Mouse (Mus musculus): ENCODE measurements at regions not wholly inside any gene's neighbourhood (a gene's known extent, or its start where the extent isn't known, plus 50 kb on each side); places are given as distances from the start of the nearest gene placed in this dataset.
"Not testable (repeated sequence)": the region's sequence is repeated elsewhere in the genome, so short reads cannot be mapped to it uniquely, and the experiment has no call there.

DNA sequence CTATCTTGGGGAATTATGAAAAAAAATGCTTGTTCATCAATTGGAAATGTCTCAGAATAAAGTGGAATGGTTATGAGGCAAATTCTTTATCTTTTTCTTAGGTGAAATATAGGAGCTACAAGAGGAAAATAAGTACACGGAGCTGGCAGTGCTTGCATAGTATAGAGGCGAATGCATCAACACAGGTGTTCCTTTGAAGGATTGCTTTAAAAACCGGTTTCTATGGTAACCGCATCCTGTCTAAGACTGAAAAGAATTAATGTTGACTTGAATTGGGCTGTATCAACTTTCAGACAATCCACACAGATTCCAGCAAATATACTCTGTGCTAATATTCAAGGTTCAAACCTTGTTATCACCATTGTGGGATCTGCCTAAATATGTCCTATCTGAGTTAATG is 198.8 kb upstream of the Gm17728 start:
- 75% methylated on average over 4 of the region's 4 CpGs for WGBS
- peak; percentile 51 for DNase-seq

DNA sequence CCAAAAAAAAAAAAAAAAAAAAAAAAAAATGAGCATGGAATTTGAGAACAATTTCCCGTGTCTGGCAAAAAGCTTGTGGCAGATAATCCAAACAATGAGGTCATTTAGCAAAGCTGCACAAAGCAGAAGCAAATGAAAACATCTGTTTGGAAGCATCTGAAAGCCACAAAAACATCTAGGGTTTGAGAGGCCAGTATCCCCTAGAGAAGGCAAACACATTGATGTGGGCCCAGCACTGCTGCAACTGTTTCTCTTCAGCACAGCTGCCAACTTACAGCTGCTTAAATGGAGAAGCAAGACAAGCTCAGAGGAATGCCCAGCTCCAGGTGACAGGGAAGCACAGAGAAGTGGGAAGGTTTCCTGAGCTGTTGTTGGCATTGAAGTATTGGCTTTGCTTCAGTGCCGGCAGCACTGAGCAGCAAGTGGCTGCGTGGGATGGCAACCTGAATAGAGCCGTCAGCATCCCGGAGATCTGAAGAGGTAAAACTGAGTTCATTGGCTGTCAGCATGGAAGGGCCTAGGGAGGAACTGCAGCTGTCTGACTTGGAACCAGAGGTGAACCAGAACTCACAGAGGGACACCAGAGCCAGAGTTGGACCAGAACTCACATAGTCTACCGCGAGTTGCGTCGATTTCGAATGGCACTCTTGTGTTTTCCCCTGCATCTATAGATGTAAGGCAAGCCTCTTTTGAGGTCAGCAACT is 193.8 kb upstream of the Gm17728 start:
- Histone ChIP-seq H3K27ac (replicated peaks; ENCODE audit: low read depth, low read length) (no peak overlapping the region), H3K4me1 (ENCODE audit: control insufficient read depth, insufficient read depth, low read length) (no peaks in the 10 kb centered on the region), H3K36me3 (ENCODE audit: control insufficient read depth, insufficient read depth, low read length) (no peaks in the 10 kb centered on the region), H3K9ac (replicated peaks; ENCODE audit: low read length) (no peak overlapping the region), H3K27me3 (ENCODE audit: control insufficient read depth, insufficient read depth, low read length) (no peaks in the 10 kb centered on the region), H3K4me2 (ENCODE audit: low read length) (no peak overlapping the region), H3K9me3 (ENCODE audit: control insufficient read depth, low read length) (no peaks in the 10 kb centered on the region), H3K4me3 (replicated peaks; ENCODE audit: low read depth, low read length) (no peak overlapping the region)
- ATAC-seq (ENCODE audit: low FRiP score, low TSS enrichment) (no peak), DNase-seq (peak; percentile 24)
- 59% methylated on average over 10 of the region's 10 CpGs for WGBS

More for the DNA sequence above, 198.8 kb upstream of the Gm17728 start:
- Histone ChIP-seq H3K4me2 (ENCODE audit: low read length) (no peak overlapping the region), H3K9ac (replicated peaks; ENCODE audit: low read length) (no peak overlapping the region), H3K27me3 (ENCODE audit: control insufficient read depth, insufficient read depth, low read length) (no peaks in the 10 kb centered on the region), H3K4me1 (ENCODE audit: control insufficient read depth, insufficient read depth, low read length) (no peaks in the 10 kb centered on the region), H3K27ac (replicated peaks; ENCODE audit: low read depth, low read length) (no peak overlapping the region), H3K36me3 (ENCODE audit: control insufficient read depth, insufficient read depth, low read length) (no peaks in the 10 kb centered on the region), H3K9me3 (ENCODE audit: control insufficient read depth, low read length) (no peaks in the 10 kb centered on the region), H3K4me3 (replicated peaks; ENCODE audit: low read depth, low read length) (no peak overlapping the region)
- ATAC-seq (ENCODE audit: low FRiP score, low TSS enrichment), result no peak

- H3K4me2 ChIP-seq (ENCODE audit: low read length), result no peak overlapping the region
- DNase-seq (no peak), ATAC-seq (ENCODE audit: low FRiP score, low TSS enrichment) (no peak)
- H3K4me1 ChIP-seq (ENCODE audit: control insufficient read depth, insufficient read depth, low read length), result no peaks in the 10 kb centered on the region
- H3K4me3 ChIP-seq (replicated peaks; ENCODE audit: low read depth, low read length), result no peak overlapping the region
- no peaks in the 10 kb centered on the region for H3K9me3 ChIP-seq (ENCODE audit: control insufficient read depth, low read length)
- no peaks in the 10 kb centered on the region for H3K36me3 ChIP-seq (ENCODE audit: control insufficient read depth, insufficient read depth, low read length)
- 84% methylated on average over 6 of the region's 6 CpGs for WGBS
- H3K27ac ChIP-seq (replicated peaks; ENCODE audit: low read depth, low read length), result no peak overlapping the region
- H3K27me3 ChIP-seq (ENCODE audit: control insufficient read depth, insufficient read depth, low read length), result no peaks in the 10 kb centered on the region
- no peak overlapping the region for H3K9ac ChIP-seq (replicated peaks; ENCODE audit: low read length)
Observed at GRCm38 (mm10) chr17:9235141-9235571, 186.7 kb upstream of the Gm17728 start.

DNA sequence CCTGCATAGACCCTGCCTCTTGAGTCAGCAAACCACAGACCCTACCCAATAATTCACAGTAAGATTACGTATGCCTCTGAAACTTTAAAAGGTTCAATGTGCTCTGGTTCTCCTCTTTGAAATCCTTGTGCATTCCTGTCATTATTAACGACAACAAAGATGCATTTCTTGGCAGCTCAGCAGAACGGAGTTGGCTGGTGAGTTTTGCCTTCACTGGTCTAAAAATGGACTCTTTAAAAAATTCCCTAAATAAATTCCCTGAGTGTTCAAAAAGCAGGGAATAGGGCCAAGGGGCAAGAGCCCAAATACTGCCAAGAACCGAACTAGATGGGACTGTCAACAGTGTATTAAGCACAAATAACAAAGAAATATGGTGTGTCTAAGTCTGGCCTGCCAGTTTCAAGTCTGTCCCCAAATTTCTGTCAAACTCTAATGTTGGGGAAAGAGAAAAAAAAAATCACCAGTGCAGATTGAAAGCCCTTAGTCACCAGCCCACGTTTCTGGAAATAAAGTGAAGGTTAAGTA is 163.2 kb upstream of the Gm17728 start:
- Histone ChIP-seq H3K4me3 (replicated peaks; ENCODE audit: low read depth, low read length) (no peak overlapping the region), H3K9ac (replicated peaks; ENCODE audit: low read length) (no peak overlapping the region), H3K4me1 (ENCODE audit: control insufficient read depth, insufficient read depth, low read length) (no peaks in the 10 kb centered on the region), H3K36me3 (ENCODE audit: control insufficient read depth, insufficient read depth, low read length) (no peaks in the 10 kb centered on the region), H3K27ac (replicated peaks; ENCODE audit: low read depth, low read length) (no peak overlapping the region), H3K27me3 (ENCODE audit: control insufficient read depth, insufficient read depth, low read length) (no peaks in the 10 kb centered on the region), H3K4me2 (ENCODE audit: low read length) (no peak overlapping the region), H3K9me3 (ENCODE audit: control insufficient read depth, low read length) (no peaks in the 10 kb centered on the region)
- no peak for DNase-seq
- WGBS, result 73% methylated on average over 5 of the region's 5 CpGs
- no peak for ATAC-seq (ENCODE audit: low FRiP score, low TSS enrichment)

DNA sequence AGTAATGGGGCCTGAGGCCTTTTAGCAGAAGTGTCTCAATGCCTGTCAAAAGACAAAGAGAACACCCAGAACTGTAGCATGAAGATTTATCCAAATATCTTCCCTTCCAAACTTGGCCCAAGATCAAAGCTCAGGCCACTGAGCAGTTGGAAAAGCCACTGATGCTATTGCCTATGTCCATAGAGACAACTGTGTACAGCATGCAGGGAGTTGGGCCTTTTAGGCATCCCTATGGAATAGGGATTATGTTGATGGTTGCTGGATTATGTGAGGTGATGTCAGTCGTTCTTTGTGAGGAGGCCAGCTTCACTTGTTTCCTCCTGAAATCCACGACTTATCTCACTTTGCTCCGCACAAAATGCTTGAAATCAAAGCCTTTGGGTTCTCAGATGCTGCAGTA is 153.1 kb upstream of the Gm17728 start:
- no peak overlapping the region for H3K4me2 ChIP-seq (ENCODE audit: low read length)
- no peak overlapping the region for H3K27ac ChIP-seq (replicated peaks; ENCODE audit: low read depth, low read length)
- H3K9me3 ChIP-seq (ENCODE audit: control insufficient read depth, low read length), result no peaks in the 10 kb centered on the region
- no peak overlapping the region for H3K9ac ChIP-seq (replicated peaks; ENCODE audit: low read length)
- H3K4me3 ChIP-seq (replicated peaks; ENCODE audit: low read depth, low read length), result no peak overlapping the region
- DNase-seq (no peak), ATAC-seq (ENCODE audit: low FRiP score, low TSS enrichment) (no peak)
- H3K36me3 ChIP-seq (ENCODE audit: control insufficient read depth, insufficient read depth, low read length), result no peaks in the 10 kb centered on the region
- WGBS, result 44% methylated on average over 3 of the region's 3 CpGs
- no peaks in the 10 kb centered on the region for H3K4me1 ChIP-seq (ENCODE audit: control insufficient read depth, insufficient read depth, low read length)
- H3K27me3 ChIP-seq (ENCODE audit: control insufficient read depth, insufficient read depth, low read length), result no peaks in the 10 kb centered on the region

- H3K9ac ChIP-seq (replicated peaks; ENCODE audit: low read length); H3K27ac ChIP-seq (replicated peaks; ENCODE audit: low read depth, low read length); H3K9me3 ChIP-seq (ENCODE audit: control insufficient read depth, low read length); H3K4me2 ChIP-seq (ENCODE audit: low read length); H3K4me1 ChIP-seq (ENCODE audit: control insufficient read depth, insufficient read depth, low read length); DNase-seq; ATAC-seq (ENCODE audit: low FRiP score, low TSS enrichment); H3K27me3 ChIP-seq (ENCODE audit: control insufficient read depth, insufficient read depth, low read length); H3K36me3 ChIP-seq (ENCODE audit: control insufficient read depth, insufficient read depth, low read length); H3K4me3 ChIP-seq (replicated peaks; ENCODE audit: low read depth, low read length): not testable (repeated sequence)
- 19% methylated on average over 3 of the region's 3 CpGs for WGBS
Observed at GRCm38 (mm10) chr17:9278046-9278445, 143.8 kb upstream of the Gm17728 start.

GRCm38 (mm10) chr17:9279481-9279880 is 142.4 kb upstream of the Gm17728 start:
- DNase-seq (peak; percentile 67), ATAC-seq (ENCODE audit: low FRiP score, low TSS enrichment) (no peak)
- H3K9ac ChIP-seq (replicated peaks; ENCODE audit: low read length), result no peak overlapping the region
- 42% methylated on average over 7 of the region's 7 CpGs for WGBS
- no peaks in the 10 kb centered on the region for H3K9me3 ChIP-seq (ENCODE audit: control insufficient read depth, low read length)
- H3K27ac ChIP-seq (replicated peaks; ENCODE audit: low read depth, low read length), result no peak overlapping the region
- H3K4me1 ChIP-seq (ENCODE audit: control insufficient read depth, insufficient read depth, low read length), result peaks cover 4% of the 10 kb centered on the region; the same call in 1 of the 2 replicates
- H3K4me2 ChIP-seq (ENCODE audit: low read length), result no peak overlapping the region
- H3K36me3 ChIP-seq (ENCODE audit: control insufficient read depth, insufficient read depth, low read length), result no peaks in the 10 kb centered on the region
- no peak overlapping the region for H3K4me3 ChIP-seq (replicated peaks; ENCODE audit: low read depth, low read length)
- H3K27me3 ChIP-seq (ENCODE audit: control insufficient read depth, insufficient read depth, low read length), result no peaks in the 10 kb centered on the region

DNA sequence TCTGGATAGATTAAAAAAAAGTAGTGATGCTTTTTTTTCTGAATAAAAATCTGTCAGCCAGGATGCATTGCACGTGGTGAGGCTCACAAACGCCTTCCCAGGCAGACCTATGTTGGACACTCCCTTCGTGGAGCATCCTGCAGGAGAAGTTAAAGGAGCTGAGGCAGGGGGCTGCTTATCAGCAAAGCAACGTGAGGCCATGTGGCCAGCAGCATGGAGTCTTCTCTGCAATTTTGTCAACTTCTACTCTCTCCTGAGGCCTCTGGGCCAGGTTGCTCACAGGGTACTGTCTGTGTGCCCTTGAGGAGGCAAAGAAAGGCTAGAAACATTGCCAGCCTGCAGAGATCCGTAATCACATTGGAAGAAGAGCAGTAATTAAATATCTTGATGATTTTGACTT is 140.0 kb upstream of the Gm17728 start:
- no peak for DNase-seq
- peaks cover 4% of the 10 kb centered on the region; the same call in 1 of the 2 replicates for H3K4me1 ChIP-seq (ENCODE audit: control insufficient read depth, insufficient read depth, low read length)
- WGBS, result 86% methylated on average over 5 of the region's 5 CpGs

More for the DNA sequence above, 140.0 kb upstream of the Gm17728 start:
- Histone ChIP-seq H3K9me3 (ENCODE audit: control insufficient read depth, low read length) (no peaks in the 10 kb centered on the region), H3K36me3 (ENCODE audit: control insufficient read depth, insufficient read depth, low read length) (no peaks in the 10 kb centered on the region), H3K4me2 (ENCODE audit: low read length) (no peak overlapping the region), H3K9ac (replicated peaks; ENCODE audit: low read length) (no peak overlapping the region), H3K4me3 (replicated peaks; ENCODE audit: low read depth, low read length) (no peak overlapping the region), H3K27me3 (ENCODE audit: control insufficient read depth, insufficient read depth, low read length) (no peaks in the 10 kb centered on the region), H3K27ac (replicated peaks; ENCODE audit: low read depth, low read length) (no peak overlapping the region)
- no peak for ATAC-seq (ENCODE audit: low FRiP score, low TSS enrichment)
